Mouse (Mus musculus) spleen, postnatal 36 days (tissue): ENCODE data around the gene Rnf151.
A peak's percentile ranks its signal among the peaks of the same experiment; 100 is the strongest.
"Not testable (repeated sequence)": the region's sequence is repeated elsewhere in the genome, so short reads cannot be mapped to it uniquely, and the experiment has no call there.

Experiments used
- DNase-seq, 2 experiments: peaks; one replicate each; pipeline ENCODE4 v3.0.0; 2022; ENCODE audit warnings: low spot score in 2 of 2, mixed read lengths in 1 of 2

The Rnf151 gene

DNA sequence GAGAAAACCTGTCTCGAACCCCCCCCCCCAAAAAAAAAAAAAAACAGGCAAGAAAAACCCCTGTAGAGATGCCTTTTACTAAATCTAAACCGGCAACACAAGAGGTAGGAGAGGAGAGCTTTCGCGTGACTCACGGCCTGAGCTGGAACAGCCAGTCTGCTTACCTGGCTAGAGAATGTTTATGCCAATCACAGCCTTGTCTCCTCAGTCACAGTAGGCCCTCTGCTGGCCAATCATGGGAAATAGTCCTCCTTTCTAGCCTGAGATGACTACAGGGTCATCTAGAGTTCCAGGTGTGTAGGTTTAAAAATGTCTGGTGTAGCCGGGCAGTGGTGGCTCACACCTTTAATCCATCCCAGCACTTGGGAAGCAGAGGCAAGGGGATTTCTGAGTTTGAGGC is 50.4 kb downstream of the Rnf151 start:
- DNase-seq, result peak; percentile 59 to 64

DNA sequence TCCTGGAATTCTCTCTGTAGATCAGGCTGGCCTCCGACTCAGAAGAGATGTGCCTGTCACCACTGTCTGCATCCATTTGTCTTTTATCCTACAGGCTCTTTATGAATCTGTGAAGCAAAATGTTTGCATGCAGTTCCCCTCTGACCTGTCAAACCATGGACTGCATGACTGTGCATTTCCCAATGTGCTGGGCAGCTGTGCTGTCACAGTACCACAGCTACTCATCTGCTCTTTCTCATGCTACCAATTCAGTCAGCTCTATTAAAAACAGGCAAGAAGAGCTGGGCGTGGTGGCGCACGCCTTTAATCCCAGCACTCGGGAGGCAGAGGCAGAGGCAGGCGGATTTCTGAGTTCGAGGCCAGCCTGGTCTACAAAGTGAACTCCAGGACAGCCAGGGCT is 50.9 kb downstream of the Rnf151 start:
- not testable (repeated sequence) for DNase-seq
